Mouse (Mus musculus): ENCODE results near the gene Pdcd1lg2.

DNA sequence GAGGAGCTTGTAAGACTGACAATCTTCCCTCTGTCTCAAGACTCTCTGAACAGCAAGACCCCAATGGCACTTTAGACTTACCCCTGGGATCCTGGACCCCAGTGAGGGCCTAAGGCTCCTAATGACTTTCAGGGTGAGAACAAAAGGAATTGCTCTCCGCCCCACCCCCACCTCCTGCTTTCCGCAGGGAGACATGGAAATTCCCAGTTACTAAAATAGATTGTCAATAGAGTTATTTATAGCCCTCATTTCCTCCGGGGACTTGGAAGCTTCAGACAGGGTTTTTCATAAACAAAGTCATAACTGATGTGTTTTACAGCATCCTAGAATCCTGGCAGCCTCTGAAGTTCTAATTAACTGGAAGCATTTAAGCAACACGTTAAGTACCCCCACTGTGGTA lies 59.9 kb downstream of the Pdcd1lg2 start:
- TF ChIP-seq ZC3H11A (IDR thresholded peaks at IDR 0.05; ENCODE audit: borderline replicate concordance, low read depth, low read length) (no peak), ZNF384 (IDR thresholded peaks at IDR 0.05; ENCODE audit: low read depth, low read length) (no peak)

Measured in ES-E14 (cell line).